Mouse (Mus musculus) liver, postnatal 0 days (tissue): Measurements from ENCODE around the gene 1700016H13Rik.

Source experiments
- CTCF ChIP-seq: sonication (generic); IDR thresholded peaks from 2 replicates; pipeline ENCODE4 v1.5.1; 2016; ENCODE audit warnings: antibody characterized with exemption, low read depth
- EP300 ChIP-seq: IDR thresholded peaks from 2 replicates; pipeline ENCODE4 v1.6.1; 2016; ENCODE audit warnings: antibody characterized with exemption, low read depth, mild to moderate bottlenecking

- TF ChIP-seq CTCF: no peak
- no peak for TF ChIP-seq EP300
These were observed 44.8 kb downstream of the 1700016H13Rik start for GRCm38 (mm10) chr5:103610856-103611472.
